Mouse (Mus musculus) forebrain, embryonic 10.5 days (tissue): ENCODE measurements around the gene Cxadr. TPM values are rescaled to one million over a fixed set of nuclear protein-coding genes. Genes with fewer than 3 reads are reported as not detected.

Source experiments
- DNase-seq: peaks from one replicate; pipeline ENCODE4 v3.0.0-alpha.2; 2017; ENCODE audit warnings: low spot score; ENCODE audit errors: extremely low spot score
- H3K27ac ChIP-seq: fragments of 300-500 bp; sonication (generic); 2 replicates; pipeline ENCODE4 v1.5.1; 2016; ENCODE audit warnings: mild to moderate bottlenecking
- H3K27me3 ChIP-seq: fragments of 300-500 bp; sonication (generic); 2 replicates; pipeline ENCODE4 v1.6.1; 2016; ENCODE audit warnings: mild to moderate bottlenecking; ENCODE audit not compliant: poor library complexity, severe bottlenecking
- H3K36me3 ChIP-seq: fragments of 300-500 bp; sonication (generic); replicated peaks from 2 replicates; pipeline ENCODE4 v1.6.1; 2016; ENCODE audit warnings: mild to moderate bottlenecking, moderate library complexity
- H3K4me1 ChIP-seq: fragments of 300-500 bp; sonication (generic); 2 replicates; pipeline ENCODE4 v1.6.1; 2016
- H3K4me3 ChIP-seq: fragments of 300-500 bp; sonication (generic); 2 replicates; pipeline ENCODE4 v1.5.1; 2016; ENCODE audit warnings: mild to moderate bottlenecking, moderate library complexity
- H3K9me3 ChIP-seq: fragments of 300-500 bp; sonication (generic); 2 replicates; pipeline ENCODE4 v1.6.1; 2016; ENCODE audit warnings: mild to moderate bottlenecking, moderate library complexity
- WGBS: fragments of 180-500 bp; shearing (Covaris S2); methylation state at CpG from one replicate; pipeline ENCODE4 v1.1.7; 2016; 5-methylcytosine and 5-hydroxymethylcytosine counted together
- polyA plus RNA-seq: library from polyadenylated mRNA; unstranded; fragments of >200 nt; fragmentation: Nextera tagmentation; extraction: Ambion mirVana; gene quantifications from 2 replicates; pipeline ENCODE4 v1.2.1, GENCODE M21; 2016

Cxadr gene
- polyA plus RNA-seq, 1 experiment from 2014 or later = 67.8 TPM

DNA sequence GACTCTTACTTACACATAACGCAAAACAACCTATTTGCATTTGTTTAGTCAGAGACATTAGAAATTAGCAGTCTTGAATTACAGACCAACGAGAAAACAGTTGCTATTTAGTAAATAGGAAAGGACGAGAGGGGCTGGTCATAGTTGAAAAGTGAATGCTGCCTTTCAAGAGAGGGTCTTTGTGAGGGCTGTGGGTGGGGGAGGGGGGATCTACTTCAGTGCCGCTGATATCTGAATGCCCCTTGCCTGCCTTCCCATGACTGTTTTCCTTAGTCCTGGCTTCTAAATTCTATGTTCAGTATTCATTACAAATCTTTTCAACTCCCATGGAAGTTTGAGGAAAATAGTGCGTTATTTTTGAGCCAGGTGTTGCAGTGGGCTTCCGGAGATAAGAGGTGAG is 12.7 kb downstream of the Cxadr start:
- no peak for DNase-seq
- 46% methylated on average over 6 of the region's 6 CpGs for WGBS
- peaks cover 47% of the 10 kb centered on the region for H3K36me3 ChIP-seq

DNA sequence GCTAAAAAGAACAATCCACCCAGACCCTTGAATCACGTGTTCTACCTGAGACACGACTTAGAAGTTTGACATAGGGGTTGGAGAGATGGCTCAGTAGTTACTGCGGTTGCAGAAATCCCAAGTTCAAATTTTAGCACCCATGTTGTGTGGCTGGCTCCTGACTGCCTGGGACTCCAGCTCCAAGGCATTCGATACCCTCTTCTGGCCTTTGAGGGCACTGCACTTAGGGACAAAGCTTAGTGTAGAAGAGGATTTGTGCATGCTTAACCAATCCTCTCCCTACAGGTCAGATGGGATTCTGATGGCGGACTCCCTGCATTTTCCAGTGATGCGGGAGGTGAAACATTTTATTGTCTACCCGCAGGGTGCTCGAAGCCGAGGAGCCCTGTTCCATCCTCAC is 15.6 kb downstream of the Cxadr start:
- H3K27ac ChIP-seq = no peak overlapping the region
- no peaks in the 10 kb centered on the region for H3K9me3 ChIP-seq
- DNase-seq = no peak
- 83% methylated on average over 9 of the region's 9 CpGs for WGBS
- no peaks in the 10 kb centered on the region for H3K27me3 ChIP-seq
- H3K4me3 ChIP-seq = no peak overlapping the region
- H3K36me3 ChIP-seq = peaks cover 23% of the 10 kb centered on the region
- H3K4me1 ChIP-seq = peaks cover 74% of the 10 kb centered on the region

More for the DNA sequence above, 12.7 kb downstream of the Cxadr start:
- Histone ChIP-seq H3K9me3 (no peaks in the 10 kb centered on the region), H3K4me3 (peak overlapping the region; percentile 16; the same call in 1 of the 2 replicates), H3K27ac (peak overlapping the region; percentile 72), H3K4me1 (peaks cover 62% of the 10 kb centered on the region), H3K27me3 (no peaks in the 10 kb centered on the region)

DNA sequence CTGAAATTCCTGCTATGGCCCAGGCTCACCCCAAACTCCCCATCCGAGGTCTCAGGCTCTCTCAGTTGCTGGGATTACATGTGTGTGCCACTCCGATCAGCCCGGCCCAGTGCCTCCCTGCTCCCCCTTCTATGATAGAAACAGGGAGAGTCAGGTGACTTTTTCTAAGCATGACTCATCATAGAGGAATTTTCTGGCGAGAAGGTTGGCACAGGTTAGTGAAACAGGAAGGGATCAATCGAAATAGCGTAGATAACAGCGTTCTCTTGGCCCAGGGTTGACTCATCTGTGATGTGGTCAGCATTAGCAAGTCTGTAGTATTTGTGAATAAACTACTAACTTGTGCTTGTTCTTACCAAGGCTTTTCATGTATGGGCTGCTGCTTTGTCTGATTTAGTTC is 16.7 kb downstream of the Cxadr start:
- H3K4me1 ChIP-seq = peaks cover 74% of the 10 kb centered on the region
- 86% methylated on average over 7 of the region's 7 CpGs for WGBS

DNA sequence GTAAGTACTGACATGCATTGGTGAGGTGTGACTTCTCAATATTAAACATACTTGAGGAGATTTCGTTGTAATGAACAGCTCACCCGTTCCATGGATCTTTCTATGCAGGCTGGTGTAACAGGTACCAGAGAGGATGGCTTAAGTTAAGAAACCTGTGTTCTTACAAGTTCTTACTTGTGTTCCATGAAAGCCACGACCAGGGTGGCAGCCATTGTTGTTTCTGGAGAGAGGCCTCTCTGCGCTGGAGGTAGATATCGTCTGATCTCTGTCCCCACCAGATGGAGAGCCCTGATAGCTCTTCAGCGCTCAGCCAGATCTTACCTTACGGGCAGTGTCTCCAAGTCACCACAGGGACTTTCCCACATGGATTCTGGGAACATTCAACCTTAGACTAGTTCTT is 18.4 kb downstream of the Cxadr start:
- WGBS = 81% methylated on average over 7 of the region's 7 CpGs
- H3K27ac ChIP-seq = no peak overlapping the region
- no peaks in the 10 kb centered on the region for H3K27me3 ChIP-seq
- H3K4me3 ChIP-seq = no peak overlapping the region
- no peaks in the 10 kb centered on the region for H3K9me3 ChIP-seq
- H3K36me3 ChIP-seq = peaks cover 31% of the 10 kb centered on the region
- H3K4me1 ChIP-seq = peaks cover 57% of the 10 kb centered on the region
- no peak for DNase-seq

More for the DNA sequence above, 16.7 kb downstream of the Cxadr start:
- Histone ChIP-seq H3K27ac (no peak overlapping the region), H3K4me3 (no peak overlapping the region), H3K9me3 (no peaks in the 10 kb centered on the region), H3K36me3 (peaks cover 18% of the 10 kb centered on the region), H3K27me3 (no peaks in the 10 kb centered on the region)
- DNase-seq = no peak

DNA sequence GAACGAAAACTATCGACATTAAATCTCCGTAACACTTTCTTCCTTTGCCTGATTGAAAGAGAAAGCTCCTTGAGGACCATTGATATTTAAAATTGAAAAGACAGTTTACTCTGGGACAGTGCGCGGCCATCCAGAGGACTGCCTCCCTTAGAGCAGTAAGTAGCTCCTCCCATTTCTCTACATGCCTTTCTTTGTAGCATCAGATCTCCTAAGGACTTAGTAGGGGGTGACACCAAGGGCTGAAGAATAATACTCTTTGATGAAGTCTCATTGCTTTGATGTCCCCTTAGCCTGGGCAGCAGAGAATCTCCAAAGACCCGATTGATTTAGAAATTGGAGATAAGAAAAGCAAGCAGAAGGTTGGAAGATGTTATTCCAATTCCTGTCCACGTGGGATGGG is 20.3 kb downstream of the Cxadr start:
- 7% methylated on average over 7 of the region's 7 CpGs for WGBS
- no peak overlapping the region for H3K27ac ChIP-seq

DNA sequence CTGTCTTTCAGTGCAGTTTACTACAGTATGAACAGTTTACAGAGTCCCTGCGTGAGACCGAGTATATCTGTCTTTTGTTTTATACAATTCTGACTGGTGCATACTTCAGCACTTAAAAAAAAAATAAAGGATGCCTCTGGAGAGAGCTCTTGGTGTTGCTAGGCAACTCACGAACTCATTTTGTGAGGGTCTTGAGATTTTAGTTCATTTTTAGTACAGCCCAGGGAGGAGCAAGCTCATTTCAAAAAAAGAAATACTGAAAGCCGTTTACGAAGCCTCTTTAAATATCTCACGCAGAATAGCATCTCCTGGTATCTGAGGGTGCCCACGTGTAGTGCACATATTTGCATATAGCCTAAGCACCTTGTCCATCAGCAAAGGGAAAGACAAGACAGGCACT is 20.9 kb downstream of the Cxadr start:
- no peak for DNase-seq

More for the DNA sequence above, 20.3 kb downstream of the Cxadr start:
- Histone ChIP-seq H3K9me3 (no peaks in the 10 kb centered on the region), H3K27me3 (no peaks in the 10 kb centered on the region), H3K36me3 (peaks cover 41% of the 10 kb centered on the region), H3K4me3 (peak overlapping the region; percentile 14; the same call in 1 of the 2 replicates), H3K4me1 (peaks cover 48% of the 10 kb centered on the region)
- DNase-seq = no peak

DNA sequence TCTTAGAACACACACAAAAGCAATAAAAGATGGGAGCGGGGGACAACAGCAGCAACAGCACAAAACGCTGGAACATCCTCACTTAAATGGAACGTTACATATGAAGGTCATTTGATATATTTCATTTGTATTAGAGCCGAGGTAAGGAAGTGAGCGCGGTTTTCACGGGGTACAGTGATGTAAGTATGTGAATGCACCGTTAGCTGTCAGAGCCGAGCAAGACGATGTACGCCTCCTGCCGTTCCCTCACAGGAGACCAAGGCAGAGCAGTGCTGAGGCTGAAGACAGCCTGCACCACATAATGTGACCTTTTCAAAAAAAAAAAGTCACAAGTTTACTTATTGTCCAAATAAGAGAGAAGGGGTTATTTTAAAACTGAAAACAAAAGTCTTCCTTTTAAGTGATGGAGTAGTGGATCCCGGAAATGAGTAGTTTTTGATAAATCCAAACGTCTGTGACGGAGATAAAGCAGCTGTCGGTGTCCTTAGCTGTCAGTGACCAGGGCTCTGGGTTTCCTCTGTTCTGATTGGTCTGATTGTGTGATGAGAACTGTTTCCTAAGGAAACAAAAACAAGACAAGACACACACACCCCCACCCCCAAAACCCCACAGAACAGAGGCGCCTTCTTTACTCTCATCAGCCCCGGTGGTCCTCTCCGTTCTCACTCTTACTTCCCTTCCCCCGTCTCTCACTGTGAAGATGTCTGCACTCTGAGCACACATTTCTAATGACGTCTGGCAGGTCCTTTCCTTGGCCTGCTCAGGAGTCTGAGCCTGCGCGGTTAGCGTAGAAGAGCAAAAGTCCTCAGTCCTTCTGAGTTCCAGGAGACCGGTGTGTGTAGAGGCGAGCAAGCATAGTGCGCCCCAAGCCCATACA is 24.9 kb downstream of the Cxadr start:
- Histone ChIP-seq H3K27ac (no peak overlapping the region), H3K9me3 (no peaks in the 10 kb centered on the region), H3K27me3 (no peaks in the 10 kb centered on the region), H3K4me3 (no peak overlapping the region), H3K36me3 (peaks cover 79% of the 10 kb centered on the region), H3K4me1 (peaks cover 18% of the 10 kb centered on the region)
- no peak for DNase-seq
- WGBS = 92% methylated on average over 27 of the region's 27 CpGs

More for the DNA sequence above, 20.9 kb downstream of the Cxadr start:
- Histone ChIP-seq H3K36me3 (peaks cover 41% of the 10 kb centered on the region), H3K9me3 (no peaks in the 10 kb centered on the region), H3K27ac (peak overlapping the region; percentile 0; the same call in 1 of the 2 replicates), H3K27me3 (no peaks in the 10 kb centered on the region), H3K4me1 (peaks cover 42% of the 10 kb centered on the region), H3K4me3 (no peak overlapping the region)
- WGBS = 48% methylated on average over 7 of the region's 7 CpGs

DNA sequence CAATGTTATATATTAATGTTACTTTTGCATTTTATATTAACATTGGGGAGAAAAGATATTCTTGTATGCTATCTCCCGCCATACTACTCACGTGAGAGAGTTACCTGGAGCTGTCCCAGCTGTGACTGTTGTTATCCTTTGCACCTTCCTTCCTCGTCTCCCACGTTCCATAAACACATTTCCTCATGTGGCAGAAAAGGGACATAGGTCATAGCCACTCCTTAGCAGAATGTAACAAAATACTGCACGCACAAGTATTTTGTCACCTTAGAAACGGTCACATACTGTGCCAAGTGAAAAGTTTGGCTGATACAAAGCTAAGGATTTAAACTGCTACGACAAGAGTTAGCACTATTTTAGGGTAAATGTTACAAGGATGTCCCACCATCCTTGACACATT is 26.3 kb downstream of the Cxadr start:
- WGBS = 95% methylated on average over 7 of the region's 7 CpGs
- no peak overlapping the region for H3K4me3 ChIP-seq
- no peaks in the 10 kb centered on the region for H3K9me3 ChIP-seq
- no peak overlapping the region for H3K27ac ChIP-seq
- H3K4me1 ChIP-seq = peaks cover 5% of the 10 kb centered on the region
- DNase-seq = no peak
- no peaks in the 10 kb centered on the region for H3K27me3 ChIP-seq
- peaks cover 93% of the 10 kb centered on the region for H3K36me3 ChIP-seq

DNA sequence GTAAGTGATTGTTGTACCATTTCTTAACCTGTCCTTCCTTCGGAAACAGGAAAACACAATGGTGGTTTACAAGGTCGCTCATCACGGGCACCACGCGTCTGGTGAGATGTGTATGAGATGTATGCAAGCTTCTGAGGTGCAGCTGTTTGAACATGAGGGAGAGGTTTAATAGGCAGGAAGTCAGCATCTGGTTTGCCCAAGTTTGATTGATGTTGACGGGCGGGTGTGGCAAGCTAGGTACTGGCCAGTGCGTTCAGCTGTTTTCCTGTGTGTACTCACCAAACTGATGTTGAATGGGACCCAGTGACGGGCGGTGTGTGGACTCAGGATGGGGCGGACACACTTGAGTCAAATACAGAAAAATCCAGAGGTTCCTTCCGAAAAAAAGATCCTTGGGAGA is 26.7 kb downstream of the Cxadr start:
- Histone ChIP-seq H3K4me1 (peaks cover under 1% of the 10 kb centered on the region; the same call in 1 of the 2 replicates), H3K4me3 (no peak overlapping the region), H3K36me3 (peaks cover 96% of the 10 kb centered on the region), H3K27ac (no peak overlapping the region), H3K27me3 (no peaks in the 10 kb centered on the region), H3K9me3 (no peaks in the 10 kb centered on the region)
- no peak for DNase-seq
- WGBS = 96% methylated on average over 12 of the region's 12 CpGs

DNA sequence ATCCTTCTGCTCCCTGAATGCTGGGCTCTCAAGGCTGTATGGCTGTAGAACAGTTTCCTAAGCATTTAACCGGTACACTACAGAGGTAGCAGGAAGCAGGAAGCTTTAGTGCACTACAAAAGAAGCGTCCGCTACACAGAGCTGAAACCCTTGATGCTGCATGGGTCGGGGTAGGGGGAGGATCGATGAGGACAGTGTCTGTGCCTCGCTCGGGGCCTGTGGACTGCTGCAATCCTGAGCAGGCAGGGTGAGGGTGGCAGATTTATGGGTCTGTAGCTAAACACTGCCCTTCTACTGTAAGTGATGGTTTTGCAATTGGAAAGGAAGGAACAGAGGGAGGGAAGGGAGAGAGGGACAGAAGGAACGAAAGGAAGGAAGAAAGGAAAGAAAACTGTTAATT is 35.9 kb downstream of the Cxadr start:
- no peak for DNase-seq
- peaks cover 6% of the 10 kb centered on the region; the same call in 1 of the 2 replicates for H3K4me1 ChIP-seq

DNA sequence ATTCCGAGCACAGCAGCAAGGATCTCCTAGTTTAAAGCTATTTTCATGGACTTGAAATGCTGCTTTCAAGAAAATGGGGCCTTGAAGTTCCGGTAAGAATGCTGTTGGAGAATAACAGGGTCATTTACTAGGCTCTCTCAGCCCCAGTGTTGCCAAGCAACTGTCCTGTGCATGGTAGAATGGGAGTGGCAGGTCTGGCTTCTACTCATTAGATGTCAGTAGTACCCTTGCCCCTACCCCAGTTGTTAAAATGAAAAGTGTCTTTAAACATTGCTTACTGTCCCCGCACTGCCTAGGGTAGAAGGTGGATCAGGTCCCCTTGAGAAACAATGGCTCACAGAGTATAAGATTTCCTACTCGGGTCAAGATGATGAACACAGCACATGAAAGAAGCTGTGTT is 40.1 kb downstream of the Cxadr start:
- DNase-seq = peak; percentile 12
- Histone ChIP-seq H3K4me1 (peaks cover 6% of the 10 kb centered on the region; the same call in 1 of the 2 replicates), H3K27ac (no peak overlapping the region), H3K36me3 (peaks cover 57% of the 10 kb centered on the region), H3K9me3 (no peaks in the 10 kb centered on the region), H3K27me3 (no peaks in the 10 kb centered on the region), H3K4me3 (no peak overlapping the region)
- WGBS = 88% methylated on average over 4 of the region's 4 CpGs

More for the DNA sequence above, 35.9 kb downstream of the Cxadr start:
- 78% methylated on average over 8 of the region's 8 CpGs for WGBS
- H3K27ac ChIP-seq = peak overlapping the region; percentile 20; the same call in 1 of the 2 replicates
- no peaks in the 10 kb centered on the region for H3K9me3 ChIP-seq
- H3K27me3 ChIP-seq = no peaks in the 10 kb centered on the region
- peaks cover 90% of the 10 kb centered on the region for H3K36me3 ChIP-seq
- H3K4me3 ChIP-seq = no peak overlapping the region

DNA sequence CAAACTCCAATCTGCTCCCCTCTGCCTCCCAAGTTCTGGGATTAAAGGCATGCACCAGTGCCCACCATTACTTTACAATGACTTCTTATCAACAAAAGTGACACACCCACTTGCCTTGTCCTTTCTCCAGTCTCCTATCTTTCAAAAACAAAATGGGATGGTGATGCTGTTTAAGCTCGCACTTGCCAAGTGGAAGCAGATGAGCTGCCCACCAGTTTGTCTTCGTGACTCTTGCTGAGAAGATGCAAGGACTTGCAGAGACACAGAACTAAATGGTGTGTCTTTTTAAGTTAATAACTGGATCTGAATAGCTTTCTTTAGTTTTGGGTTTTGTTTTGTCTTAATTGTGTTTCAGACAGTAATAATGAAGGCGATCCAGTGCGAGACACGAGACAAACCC is 41.5 kb downstream of the Cxadr start:
- Histone ChIP-seq H3K27ac (no peak overlapping the region), H3K4me1 (peaks cover 6% of the 10 kb centered on the region; the same call in 1 of the 2 replicates), H3K4me3 (no peak overlapping the region), H3K9me3 (no peaks in the 10 kb centered on the region), H3K36me3 (peaks cover 43% of the 10 kb centered on the region), H3K27me3 (no peaks in the 10 kb centered on the region)
- DNase-seq = peak; percentile 8
- WGBS = 88% methylated on average over 5 of the region's 5 CpGs

DNA sequence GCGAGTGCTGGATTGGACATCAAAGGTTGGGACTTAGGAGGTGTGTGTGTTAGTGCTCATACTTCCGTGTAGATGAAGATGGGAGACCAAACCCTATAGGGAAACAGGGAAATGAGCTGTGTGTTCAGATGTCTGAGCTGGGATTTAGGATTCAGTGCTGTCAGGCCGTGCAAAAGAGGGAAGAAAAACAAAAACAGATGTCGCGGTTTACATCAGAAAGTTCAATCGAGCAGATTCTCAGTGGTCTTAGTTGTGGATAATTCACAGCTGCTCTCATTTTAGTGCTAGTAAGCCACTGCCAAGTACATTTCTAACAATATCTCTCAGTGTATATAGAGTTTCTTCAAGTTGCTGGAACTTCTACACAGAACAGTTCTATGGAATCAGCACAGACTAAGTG is 42.5 kb downstream of the Cxadr start:
- WGBS = 73% methylated on average over 6 of the region's 6 CpGs
- Histone ChIP-seq H3K27ac (no peak overlapping the region), H3K9me3 (no peaks in the 10 kb centered on the region), H3K36me3 (peaks cover 35% of the 10 kb centered on the region), H3K4me3 (no peak overlapping the region), H3K27me3 (no peaks in the 10 kb centered on the region), H3K4me1 (peaks cover 6% of the 10 kb centered on the region; the same call in 1 of the 2 replicates)
- no peak for DNase-seq
